Mouse (Mus musculus) kidney, adult 2 months (tissue): ENCODE results near the gene Kpna1.

Source experiments
- CTCF ChIP-seq: fragments of 200-500 bp; conservative IDR thresholded peaks from 2 replicates; pipeline ENCODE4 v1.5.1; 2011; ENCODE audit warnings: low read depth, mild to moderate bottlenecking, control low read depth, low read length, moderate library complexity, mixed read lengths; ENCODE audit not compliant: insufficient read depth, insufficient read length
- POLR2A ChIP-seq: fragments of 200-500 bp; IDR thresholded peaks from one replicate; pipeline ENCODE4 v1.6.1; 2011; ENCODE audit warnings: low read depth, low read length, control low read depth

- TF ChIP-seq CTCF (no peak), POLR2A (no peak)
Measured at GRCm38 (mm10) chr16:36016335-36016734, 37.8 kb downstream of the Kpna1 start.
